Mouse (Mus musculus) R1 (cell line): ENCODE results near the gene Mok.
"Not testable (repeated sequence)": the region's sequence is repeated elsewhere in the genome, so short reads cannot be mapped to it uniquely, and the experiment has no call there.

Experiments
- DNase-seq: peaks from one replicate; pipeline ENCODE4 v3.0.0-alpha.2; 2018; ENCODE audit warnings: low read depth, low spot score

The Mok gene

DNA sequence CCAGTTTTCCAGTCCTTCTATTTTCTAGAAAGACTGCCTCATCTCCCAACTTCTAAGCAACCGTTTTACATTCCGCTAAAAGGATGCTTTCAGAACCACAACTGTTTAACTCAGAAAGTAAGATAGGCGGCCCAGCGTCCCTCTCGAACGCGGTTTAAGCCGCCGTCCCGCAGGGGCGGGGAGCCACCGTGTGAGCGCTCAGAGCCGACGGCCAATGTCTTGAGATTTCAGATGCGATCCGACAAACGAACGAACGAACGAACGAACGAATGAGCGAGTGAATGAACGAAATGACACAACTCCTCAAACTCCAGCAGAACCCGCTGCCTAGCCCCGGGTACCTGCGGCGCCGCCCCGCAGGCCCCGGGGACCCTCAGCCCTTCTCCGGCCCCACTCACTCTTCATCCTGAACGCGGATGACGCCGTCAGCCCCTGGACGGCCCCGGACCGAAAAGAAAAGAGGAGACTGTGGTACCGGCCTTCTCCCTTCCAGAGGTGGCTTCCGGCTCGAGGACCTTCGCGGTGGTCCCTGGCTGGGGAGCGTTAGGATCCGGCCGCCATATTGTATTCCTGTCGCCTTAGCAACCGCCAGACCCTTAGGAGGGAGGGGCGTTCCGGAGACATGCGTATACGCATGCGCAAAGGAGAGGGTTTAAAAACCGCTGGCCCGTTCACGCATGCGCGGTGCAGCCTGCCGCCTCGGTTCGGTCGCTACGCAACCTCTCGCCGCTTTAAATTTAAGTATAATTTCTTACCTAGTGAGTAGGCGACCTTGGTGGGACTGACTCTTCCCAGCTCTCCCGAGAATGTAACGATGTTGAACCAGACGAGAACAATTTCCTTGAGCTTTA is at the start of gene Mok:
Gene Mok, minus strand, starts transcription at position 592 of the 851 bp plus-strand sequence.
- peak; percentile 95 for DNase-seq

DNA sequence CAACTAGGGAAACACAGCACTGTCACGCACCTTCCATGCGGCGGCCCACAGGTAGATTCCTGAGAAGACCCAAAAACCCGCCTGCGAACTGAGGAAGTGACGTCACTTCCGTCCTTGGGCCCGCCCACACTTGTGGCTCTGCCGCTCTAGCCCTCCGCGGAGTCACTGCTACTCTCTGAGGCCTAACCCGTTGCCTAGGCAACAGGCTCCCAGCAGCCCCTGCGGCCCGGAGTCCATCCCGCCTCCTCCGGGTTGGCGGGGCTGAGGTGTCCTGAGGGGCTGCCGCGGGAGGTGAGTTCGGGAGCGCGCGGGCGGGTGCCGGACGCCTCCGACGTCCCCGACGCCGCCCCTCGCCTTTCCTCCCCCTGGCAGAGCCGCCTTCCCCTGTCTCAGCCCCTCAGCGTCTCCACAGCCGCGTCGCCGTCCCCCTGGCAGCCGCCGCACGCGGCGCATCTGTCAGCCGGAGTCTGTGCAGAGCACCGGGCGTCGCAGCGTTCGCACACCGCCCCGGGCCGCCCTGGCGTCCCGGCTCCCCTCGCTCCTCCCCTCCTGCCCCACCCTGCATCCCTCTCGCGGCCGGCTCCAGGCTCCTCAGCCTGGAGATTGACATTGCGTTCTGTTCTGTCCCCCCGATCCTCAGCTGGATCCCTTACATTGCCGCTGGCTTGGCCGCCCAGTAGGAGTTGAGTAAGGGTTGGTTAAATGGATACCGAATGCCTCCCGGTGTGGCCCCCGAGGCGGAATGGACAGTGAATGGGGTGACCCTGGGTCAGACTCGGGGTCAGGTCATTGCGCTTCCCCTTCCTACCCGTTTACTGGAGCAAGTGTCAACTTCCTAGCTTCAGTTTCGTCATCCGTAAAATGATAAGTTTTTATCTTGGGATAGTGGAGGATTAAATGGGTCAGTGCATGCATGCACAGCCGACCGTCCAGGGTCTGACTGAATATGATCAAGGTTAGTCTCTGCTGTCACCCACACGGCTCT is 48.6 kb upstream of the Mok start, which contains the start of the genes Cinp and Tecpr2:
Gene Cinp, minus strand, starts transcription at position 110 of the 985 bp plus-strand sequence.
Gene Tecpr2, plus strand, starts transcription at position 229 of the 985 bp plus-strand sequence.
- DNase-seq = peak; percentile 99

DNA sequence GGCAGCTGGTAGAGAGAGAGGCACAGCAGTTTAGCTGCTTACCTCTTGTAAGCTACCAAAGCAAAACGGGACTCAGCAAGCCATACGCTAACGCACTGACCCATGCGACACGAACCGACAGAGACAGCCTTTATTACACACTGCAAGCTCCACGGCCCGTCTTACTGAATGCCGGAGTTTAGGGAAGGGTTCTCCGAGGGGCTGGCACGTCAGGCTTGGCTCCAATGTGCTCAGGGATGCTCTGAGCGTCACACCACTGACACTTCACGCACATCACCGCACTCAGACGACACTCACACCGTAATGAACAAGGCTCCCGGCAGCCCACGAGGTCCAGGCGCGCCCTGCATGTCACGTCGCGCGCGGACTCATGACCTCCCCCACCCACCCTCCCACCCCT is 47.9 kb upstream of the Mok start:
- no peak for DNase-seq

DNA sequence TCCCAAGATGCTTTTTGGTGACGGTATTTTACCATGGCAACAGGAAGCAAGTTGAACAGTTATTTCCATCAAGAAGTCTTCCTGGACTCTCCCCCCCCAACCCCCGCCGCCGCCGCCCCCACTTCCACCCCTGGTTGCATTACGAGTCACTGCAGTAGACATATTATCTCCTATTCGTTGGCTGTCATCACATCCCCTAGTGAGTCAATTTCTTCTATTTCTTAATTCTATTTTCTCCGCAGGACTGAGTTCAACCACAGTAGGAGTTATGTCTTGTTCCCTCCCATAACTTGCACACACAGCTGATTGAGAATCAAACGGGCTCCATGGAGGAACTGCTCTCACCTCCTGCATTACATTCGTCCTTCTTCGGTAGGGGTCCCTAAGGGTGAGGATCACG is 47.4 kb upstream of the Mok start:
- no peak for DNase-seq

DNA sequence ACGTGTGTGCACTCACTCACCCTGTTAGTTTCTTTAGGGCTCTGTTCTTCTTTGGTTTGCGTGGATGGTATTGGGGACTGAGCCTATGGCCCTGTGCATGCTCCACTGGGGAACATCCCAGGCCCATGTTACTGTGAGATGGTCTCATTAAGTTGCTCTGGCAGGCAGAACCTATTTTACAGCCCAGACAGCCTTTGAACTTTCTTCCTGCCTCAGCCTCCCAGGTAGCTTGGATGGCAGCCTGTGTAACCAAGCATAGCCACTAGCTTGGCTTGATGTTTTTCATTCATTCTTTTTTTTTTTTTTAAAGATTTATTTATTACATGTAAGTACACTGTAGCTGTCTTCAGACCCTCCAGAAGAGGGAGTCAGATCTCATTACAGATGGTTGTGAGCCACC is 44.5 kb upstream of the Mok start:
- no peak for DNase-seq

DNA sequence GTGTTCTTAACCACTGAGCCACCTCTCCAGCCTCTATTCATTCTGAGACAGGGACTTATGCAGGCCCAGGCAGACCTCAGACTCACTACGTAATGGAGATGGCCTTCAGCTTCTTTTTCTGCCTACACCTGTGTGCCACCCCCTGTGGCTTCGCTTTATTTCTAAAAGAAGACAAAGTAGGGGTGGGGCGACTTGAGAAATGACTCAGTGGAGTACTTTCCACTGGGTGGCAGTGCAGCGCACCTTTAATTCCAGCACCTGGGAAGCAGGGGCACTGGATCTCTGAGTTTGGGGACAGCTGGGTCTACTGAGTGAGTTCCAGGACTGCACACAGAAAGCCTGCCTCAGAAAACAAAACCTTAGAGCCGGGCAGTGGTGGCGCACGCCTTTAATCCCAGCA is 41.6 kb upstream of the Mok start:
- peak; percentile 97 for DNase-seq

DNA sequence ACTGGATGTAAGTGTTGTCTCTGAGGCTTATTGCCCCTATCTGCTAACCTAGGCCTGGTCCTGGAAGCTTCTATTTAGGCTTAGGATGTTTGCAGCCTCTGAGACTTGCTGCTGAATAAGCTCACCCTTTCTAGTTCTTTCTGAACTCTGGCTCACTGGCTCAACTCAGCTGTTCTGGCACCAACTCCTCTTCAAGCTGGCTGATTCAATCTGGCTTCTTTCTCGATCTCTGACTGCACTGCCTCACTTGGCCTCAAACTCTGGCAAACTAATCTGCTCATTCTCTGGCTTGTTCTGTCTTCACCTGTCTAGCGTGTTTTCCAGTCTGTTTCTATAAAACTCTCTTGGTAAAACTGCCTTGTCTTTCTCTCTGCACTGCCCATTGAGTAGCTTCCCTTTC is 34.6 kb upstream of the Mok start:
- DNase-seq = no peak

DNA sequence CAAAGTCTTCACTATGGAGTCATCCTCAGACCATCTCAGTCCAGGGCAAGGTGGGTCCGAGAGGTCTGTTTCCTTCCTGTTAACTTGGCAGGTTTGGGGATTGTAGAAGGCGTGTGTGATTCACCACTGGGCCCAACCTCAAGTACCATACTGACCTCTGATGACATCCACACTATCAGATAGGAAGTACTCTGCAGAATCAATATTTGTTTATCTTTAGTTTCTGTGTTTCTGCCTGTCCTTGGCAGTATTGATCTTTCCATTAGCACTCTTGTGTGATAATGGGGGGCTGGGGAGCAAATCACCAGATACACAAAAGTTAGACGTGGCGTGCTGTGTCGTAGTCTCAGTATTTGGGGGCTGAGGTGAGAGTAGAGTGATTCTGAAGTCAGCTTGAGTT is 30.5 kb upstream of the Mok start:
- DNase-seq = no peak

DNA sequence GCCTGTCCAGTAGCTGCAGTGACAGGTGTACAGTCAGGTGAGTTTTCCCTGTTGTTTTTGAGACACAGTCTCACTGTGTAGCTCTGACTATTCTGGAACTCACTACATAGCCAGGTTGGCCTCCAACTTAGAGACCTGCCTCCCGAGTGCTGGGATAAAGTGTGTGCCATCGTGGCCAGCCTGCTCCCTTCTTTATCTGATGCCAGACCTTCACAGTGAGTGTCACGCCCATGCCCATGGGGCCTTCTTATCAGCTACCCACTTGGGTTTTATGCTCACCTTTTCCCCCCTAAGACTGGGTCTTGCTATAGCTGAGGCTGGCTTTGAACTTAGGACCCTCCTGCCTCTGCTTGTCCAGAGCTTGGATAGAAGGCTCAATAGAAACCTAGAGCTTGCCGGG is 29.4 kb upstream of the Mok start:
- no peak for DNase-seq

DNA sequence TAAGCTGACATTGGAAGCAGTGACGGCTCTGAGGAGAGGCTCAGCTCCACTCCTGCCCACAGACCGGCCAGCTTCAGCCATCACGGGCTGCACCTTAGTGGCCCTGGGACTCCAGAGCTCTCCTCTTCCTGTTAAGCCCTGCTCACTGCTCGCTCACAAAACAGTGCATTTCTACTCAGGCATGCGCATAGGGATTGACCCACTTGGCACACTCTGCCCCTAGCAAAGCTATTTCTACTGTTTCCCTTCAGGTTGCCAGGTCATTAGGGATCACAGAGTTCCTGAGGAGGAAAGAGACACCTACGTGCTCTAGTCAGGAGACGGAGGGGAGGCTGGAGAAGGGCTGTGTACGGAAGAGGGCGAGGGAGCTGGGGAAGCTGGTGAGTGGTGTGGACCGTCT is 25.2 kb upstream of the Mok start:
- DNase-seq = no peak

DNA sequence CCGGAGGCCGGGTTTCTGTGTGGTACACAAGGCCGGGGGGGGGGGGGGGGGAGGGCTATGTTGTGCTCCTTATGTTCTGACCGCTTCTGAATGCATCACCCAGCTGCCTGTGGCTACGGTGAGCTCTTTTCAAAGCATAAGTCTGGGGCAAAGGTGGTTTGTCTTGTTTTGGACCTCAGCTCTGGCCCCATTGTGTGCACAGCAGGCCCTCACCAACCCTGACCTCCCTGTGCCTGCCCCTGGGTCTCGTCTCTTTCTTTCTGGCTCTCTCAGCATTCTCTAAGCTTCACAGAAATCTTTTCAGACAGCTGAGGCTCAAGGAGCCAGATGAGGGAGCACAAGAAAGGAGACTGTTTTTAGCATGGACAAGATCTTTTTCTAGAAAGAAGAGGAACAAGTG is 24.8 kb upstream of the Mok start:
- no peak for DNase-seq

DNA sequence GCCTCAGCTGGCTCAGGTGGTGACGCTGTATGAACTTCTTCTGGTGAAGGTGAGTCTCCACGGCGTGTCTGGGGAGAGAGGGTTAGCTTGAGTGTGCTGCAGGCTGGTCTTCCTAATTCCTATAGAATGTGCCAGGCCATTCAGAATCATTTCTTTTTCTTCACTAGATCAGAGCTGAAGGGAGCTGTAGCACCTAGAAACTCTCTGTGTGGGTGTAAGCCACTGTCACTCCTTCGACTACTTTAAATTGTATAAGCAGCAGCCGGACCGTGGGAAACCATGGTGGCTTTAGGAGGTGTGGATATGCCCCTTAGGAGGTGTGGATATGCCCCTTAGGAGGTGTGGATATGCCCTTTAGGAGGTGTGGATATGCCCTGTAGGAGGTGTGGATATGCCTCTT is 23.3 kb upstream of the Mok start:
- DNase-seq = no peak

DNA sequence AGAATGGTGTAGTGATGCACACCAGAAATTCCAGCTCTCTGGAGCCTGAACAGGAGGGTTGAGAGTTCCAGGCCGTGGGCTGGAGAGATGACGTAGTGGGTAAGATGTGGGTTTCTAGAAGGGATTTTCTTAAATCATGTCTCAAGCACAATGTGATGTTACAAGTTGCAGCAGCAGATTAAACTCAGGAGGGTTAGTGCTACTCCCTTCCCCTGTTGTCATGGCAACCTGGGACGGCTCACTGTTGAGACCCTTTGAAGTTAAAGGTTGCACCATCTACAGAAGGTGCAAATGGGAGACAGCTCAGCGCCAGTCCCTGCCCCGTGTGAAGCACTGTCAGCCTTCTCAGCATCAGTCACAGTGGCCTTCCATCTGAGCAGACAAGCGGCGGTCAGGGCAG is 20.5 kb upstream of the Mok start:
- peak; percentile 73 for DNase-seq

DNA sequence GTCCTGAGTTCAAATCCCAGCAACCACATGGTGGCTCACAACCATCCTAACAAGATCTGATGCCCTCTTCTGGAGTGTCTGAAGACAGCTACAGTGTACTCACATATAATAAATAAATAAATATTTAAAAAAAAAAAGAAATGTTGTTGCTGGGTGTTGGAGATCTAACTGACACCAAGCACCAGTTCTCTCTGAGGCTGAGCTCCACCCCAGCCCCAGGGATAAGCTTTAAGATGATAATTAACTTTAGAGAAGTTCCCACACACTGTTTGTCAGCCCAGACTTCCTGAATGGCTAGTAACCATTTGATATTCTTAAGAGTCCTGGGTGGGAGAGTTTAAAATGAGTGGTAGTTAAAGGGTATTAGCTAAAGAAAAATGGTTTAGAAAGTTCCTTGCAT is 19.6 kb upstream of the Mok start:
- no peak for DNase-seq

DNA sequence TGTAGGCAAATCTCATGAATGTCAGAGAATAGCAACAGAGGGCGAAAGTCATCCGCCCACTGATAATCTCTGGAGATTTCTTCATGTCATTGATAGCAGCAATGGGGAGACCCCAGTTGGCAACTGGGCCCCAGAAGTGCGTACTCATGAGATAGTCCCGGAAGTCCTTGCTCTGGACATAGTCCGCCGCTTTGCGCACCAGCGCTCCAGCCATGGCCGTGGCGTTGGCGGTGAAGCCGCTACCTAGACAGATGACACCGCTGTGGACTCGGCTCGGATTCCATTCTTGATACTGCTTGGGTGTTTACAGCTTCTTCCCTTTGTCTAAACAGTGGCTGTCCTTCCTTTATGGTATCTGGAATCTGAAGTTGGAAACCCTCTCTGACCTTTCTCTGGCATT is 17.9 kb upstream of the Mok start:
- not testable (repeated sequence) for DNase-seq

DNA sequence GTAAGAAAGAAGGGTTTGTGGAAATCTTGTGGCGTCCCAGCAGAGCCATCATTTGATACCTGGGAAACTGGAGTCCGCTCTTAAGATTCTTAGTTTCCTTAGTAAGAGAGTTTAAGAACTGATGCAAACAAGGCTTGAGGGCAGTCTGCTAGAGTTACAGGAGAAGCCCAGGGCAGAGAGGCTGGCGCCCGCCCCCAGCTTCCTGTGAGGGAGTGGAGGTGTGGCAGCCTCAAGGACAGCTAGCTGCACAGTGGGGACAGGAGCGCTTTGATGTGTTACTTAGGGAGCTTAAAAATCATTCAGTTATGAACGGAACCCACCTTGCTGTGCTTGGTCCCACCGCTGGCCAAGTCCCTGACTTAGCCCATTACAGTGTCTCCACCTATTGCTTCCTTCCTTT is 16.5 kb upstream of the Mok start:
- DNase-seq = peak; percentile 32

DNA sequence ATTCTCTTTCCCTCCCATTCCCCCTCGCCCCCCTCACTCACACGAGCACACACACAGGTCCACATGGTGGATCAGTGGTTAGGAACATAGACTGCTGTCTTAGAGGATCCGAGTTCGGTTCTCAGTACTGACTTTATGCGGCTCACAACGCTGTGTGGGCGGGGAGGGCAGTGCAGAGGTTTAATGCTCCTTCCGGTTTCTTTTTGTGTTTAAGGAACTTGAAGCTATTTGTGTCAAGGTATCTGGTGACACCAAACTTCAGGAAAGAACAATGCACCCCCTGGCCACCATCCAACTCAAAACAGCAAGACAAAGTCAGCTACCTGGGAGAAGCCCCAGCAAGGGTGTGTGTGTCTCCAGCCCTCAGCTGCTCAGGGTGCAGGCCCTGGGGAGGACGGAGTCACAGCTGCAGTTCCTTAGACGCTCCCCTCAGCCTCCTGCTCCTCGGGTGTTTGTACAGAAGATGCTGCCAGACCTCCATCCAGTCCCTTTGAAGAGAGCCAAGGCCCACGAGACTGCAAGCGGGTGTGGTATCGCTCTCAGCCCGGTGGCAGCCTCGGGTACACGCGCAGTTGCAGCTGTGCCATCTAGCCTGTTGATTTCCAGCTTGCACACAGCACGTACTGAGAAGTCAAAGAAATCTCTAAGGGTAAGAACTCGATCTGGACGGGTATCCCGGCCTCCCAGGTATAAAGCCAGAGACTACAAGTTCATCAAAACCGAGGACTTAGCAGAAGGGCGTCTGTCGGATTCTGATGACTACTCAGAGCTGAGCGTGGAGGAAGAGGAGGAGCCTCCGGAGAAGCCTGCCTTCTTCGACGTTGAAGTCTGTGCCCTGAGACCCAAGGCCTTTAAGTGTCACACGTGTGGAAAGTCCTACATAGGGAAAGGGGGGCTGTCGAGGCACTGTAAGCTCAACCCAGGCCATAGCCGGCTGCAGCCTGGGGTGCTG is 14.3 kb upstream of the Mok start:
- DNase-seq = peak; percentile 61

DNA sequence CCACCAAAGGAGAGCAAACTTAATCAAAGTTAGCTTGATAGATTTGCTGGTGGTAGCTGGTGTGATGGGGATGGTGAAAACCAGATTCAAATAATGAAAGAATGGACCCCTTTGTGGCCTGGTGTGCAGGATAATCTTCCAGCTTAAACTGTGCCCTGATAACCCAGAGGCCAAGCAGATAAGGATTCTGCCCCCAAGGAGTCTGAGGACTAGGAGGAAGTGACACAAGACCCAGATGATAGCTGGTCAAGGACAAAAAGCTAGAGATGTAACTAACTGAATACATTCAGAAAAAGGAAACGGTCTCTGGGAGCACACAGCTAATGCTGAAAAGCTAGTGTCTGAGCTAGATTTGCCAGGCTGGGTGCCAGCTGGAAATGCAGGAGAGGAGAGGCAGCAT is 11.2 kb upstream of the Mok start:
- no peak for DNase-seq

DNA sequence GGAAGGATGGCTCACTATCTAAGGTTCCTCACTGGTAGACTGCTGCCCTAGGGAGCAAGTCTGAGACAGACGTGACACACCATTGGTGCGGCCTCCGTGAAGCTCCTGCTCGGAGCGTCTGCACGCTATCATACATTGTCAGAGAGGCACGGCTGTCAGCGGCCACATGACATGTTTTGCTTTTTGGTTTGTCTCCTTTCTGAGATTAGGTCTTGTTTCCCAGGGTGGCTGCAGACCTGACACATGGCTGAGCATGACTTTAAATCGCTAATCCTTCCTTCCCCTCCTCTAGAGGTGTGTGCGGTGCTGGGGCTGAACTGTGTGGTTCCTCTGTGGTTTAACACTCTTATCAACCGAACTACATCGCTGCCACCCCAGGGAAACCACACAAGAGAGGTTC is 10.7 kb upstream of the Mok start:
- no peak for DNase-seq

DNA sequence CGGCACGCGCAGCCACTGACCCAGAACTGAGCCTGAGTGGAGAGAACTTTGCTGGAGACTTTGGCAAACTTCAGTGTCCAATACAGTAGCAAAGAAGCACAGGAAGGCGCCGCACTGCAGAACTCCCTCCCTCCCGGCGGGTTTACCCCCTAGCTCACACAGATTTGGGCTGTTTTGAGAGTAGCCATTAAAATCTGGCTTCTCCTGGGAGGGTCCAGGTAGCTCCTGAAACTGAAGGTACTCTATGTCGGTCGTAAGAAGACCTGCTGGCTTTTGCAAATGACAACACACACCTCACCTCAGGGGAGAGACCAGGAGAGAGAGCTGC is 10.2 kb upstream of the Mok start:
- DNase-seq = no peak
